Mouse (Mus musculus): ENCODE results near the gene Cops8. TPM values are rescaled to one million over a fixed set of nuclear protein-coding genes. Genes with fewer than 3 reads are reported as not detected.

The Cops8 gene
- polyA plus RNA-seq, 1 experiment from 2014 or later, result 171 TPM

DNA sequence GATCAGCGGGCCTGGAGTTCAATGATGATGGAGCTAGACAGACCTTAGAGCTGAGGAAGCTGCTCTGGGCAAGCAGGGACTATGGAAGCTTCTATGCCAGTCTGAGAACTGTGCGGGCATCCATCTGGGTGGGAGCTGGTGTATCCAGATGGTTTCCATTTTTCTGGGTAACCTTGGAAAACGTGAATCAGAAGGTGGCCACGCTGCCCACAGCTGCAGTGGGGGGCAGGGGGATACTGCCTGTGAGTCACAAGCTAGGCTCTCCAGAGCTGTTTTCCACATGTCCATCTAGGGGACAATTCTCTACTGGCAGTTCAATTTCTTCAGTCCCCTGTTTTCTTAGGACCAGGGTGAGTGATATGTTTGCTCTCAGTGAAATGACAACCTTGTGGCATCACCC lies 49.8 kb downstream of the Cops8 start:
- no peak overlapping the region for H3K4me2 ChIP-seq
- no peak overlapping the region for H3K27ac ChIP-seq
- no peaks in the 10 kb centered on the region for H3K9me3 ChIP-seq
- H3K27me3 ChIP-seq, result no peaks in the 10 kb centered on the region
- H3K4me1 ChIP-seq, result peaks cover 32% of the 10 kb centered on the region
- ATAC-seq (ENCODE audit: insufficient number of reproducible peaks, insufficient read depth, low FRiP score, low TSS enrichment, low read depth), result no peak
- no peak overlapping the region for H3K4me3 ChIP-seq
- no peak overlapping the region for H3K9ac ChIP-seq
- H3K36me3 ChIP-seq, result no peaks in the 10 kb centered on the region
- 61% methylated on average over 4 of the region's 4 CpGs for WGBS

DNA sequence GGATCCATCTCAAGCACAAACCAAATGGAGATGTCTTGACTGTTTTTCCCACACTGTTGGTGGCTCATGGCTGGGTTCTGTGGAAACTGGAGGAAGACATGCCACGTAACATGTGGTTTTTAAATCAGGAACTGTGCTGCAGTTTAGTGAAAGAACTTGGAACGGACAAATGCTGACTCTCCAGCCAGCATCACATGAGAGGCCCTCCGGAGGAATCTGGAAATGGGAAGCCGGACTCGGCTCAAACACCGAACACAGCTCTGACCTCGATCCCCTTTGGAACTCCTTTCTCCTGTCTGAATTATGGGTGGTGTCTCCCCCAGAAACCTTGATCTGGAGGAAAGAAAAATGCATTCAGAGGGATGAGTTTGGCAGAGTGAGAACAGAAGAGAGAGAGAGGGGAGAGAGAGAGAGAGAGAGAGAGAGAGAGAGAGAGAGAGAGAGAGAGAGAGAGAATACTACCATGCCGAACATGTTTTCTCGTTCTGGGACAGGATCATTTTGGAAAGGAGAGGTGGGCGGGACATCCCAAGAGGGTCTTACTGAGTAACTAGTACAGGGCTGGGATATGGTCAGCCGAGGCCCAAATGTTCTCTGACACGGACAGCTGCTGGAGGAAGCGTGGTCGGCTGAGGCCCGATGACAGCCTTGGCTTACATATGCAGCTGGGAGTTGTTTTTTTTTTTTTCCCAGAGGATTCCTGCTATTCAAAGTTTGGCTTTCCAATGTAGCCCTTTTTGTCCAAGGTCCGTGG lies 53.9 kb downstream of the Cops8 start:
- Histone ChIP-seq H3K9ac (no peak overlapping the region), H3K9me3 (no peaks in the 10 kb centered on the region), H3K4me2 (no peak overlapping the region), H3K4me3 (no peak overlapping the region), H3K4me1 (peaks cover 18% of the 10 kb centered on the region), H3K27me3 (no peaks in the 10 kb centered on the region), H3K36me3 (no peaks in the 10 kb centered on the region), H3K27ac (no peak overlapping the region)
- no peak for ATAC-seq (ENCODE audit: insufficient number of reproducible peaks, insufficient read depth, low FRiP score, low TSS enrichment, low read depth)
- WGBS, result 83% methylated on average over 16 of the region's 16 CpGs

DNA sequence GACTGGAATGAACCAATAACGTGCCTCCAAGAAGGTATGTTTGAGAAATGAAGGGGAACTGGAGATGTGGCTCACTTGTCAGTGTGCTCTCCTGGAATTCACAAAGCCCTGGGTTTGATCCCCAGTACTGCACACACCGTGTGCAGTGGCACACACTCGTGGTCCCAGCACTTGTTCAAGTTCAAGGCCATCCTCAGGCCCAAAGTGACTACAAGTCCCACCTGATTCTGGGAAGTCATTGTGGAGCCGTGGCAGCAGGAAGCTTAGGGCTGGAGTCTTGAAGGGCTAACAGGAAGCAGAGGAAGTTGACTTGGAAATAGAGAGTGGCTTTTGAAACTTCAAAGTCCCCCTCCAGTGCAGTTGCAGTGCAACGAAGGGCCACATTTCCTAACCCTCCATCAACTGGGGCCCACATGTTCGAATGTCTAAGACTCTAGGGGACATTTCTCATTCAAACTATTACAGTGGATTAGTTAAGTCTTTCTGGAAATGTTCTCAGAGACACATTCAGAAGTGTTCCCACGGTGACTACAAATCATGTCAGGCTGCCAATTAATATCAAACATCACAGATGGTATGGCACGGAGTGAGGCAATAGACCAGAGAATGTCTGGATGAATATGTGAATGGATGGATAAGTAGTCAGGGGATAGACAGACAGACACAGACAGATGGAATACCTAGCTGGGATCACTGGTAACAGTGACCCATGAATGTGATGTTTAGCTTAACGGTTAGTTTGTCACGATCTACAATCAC lies 54.7 kb downstream of the Cops8 start:
- no peak overlapping the region for H3K4me2 ChIP-seq
- H3K4me3 ChIP-seq, result no peak overlapping the region
- 81% methylated on average over 10 of the region's 10 CpGs for WGBS
- H3K36me3 ChIP-seq, result no peaks in the 10 kb centered on the region
- H3K9me3 ChIP-seq, result no peaks in the 10 kb centered on the region
- H3K4me1 ChIP-seq, result peaks cover 11% of the 10 kb centered on the region
- H3K27me3 ChIP-seq, result no peaks in the 10 kb centered on the region
- H3K27ac ChIP-seq, result no peak overlapping the region
- no peak overlapping the region for H3K9ac ChIP-seq
- no peak for ATAC-seq (ENCODE audit: insufficient number of reproducible peaks, insufficient read depth, low FRiP score, low TSS enrichment, low read depth)

DNA sequence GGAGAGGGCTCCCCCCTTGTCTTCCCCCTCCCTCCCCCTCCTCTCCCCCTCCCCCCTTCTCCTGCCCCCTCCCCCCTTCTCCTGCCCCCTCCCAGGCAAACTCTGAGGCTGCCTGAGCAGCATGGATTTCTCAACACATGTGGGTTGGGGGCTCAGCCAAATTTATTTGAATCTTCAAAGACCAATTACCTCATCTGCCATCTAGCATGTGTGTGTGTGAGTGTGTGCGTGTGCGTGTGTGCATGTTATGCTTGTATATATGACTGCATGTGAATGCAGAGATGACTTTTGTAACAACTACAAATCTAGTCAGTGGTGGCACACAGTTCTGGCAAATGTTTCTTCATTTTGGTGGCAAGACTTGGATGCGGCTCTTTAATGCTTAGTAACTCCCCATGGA lies 55.8 kb downstream of the Cops8 start:
- no peak for ATAC-seq (ENCODE audit: insufficient number of reproducible peaks, insufficient read depth, low FRiP score, low TSS enrichment, low read depth)
- H3K27ac ChIP-seq, result peak overlapping the region; percentile 5; the same call in 1 of the 2 replicates

DNA sequence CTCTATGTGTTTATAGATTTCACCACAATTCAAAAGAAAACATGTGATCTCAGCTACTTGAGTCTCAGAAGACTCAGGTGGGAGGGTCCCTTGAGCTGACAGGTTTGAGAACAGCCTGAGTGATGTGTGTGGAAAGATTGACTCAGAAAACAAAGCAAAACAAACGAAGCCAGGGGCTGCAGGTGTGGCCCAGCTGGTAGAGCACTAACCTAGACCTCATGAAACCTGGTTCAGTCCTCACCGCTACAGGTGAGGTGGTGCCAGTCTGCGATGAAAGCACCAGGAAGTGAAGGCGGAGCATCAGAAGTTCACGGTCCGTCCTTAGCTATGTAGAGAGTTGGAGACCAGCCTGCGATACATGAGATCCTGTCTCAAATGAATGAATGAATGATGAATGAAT lies 57.4 kb downstream of the Cops8 start:
- Histone ChIP-seq H3K9ac (no peak overlapping the region), H3K27me3 (no peaks in the 10 kb centered on the region), H3K27ac (no peak overlapping the region), H3K4me1 (peaks cover 12% of the 10 kb centered on the region), H3K4me2 (no peak overlapping the region), H3K36me3 (no peaks in the 10 kb centered on the region), H3K4me3 (no peak overlapping the region), H3K9me3 (no peaks in the 10 kb centered on the region)
- ATAC-seq (ENCODE audit: insufficient number of reproducible peaks, insufficient read depth, low FRiP score, low TSS enrichment, low read depth), result no peak
- WGBS, result 86% methylated on average over 7 of the region's 7 CpGs

More for the DNA sequence above, 55.8 kb downstream of the Cops8 start:
- Histone ChIP-seq H3K9me3 (no peaks in the 10 kb centered on the region), H3K4me2 (no peak overlapping the region), H3K4me1 (peaks cover 12% of the 10 kb centered on the region), H3K9ac (no peak overlapping the region), H3K27me3 (no peaks in the 10 kb centered on the region), H3K36me3 (no peaks in the 10 kb centered on the region), H3K4me3 (no peak overlapping the region)
- WGBS, result 81% methylated on average over 3 of the region's 3 CpGs

DNA sequence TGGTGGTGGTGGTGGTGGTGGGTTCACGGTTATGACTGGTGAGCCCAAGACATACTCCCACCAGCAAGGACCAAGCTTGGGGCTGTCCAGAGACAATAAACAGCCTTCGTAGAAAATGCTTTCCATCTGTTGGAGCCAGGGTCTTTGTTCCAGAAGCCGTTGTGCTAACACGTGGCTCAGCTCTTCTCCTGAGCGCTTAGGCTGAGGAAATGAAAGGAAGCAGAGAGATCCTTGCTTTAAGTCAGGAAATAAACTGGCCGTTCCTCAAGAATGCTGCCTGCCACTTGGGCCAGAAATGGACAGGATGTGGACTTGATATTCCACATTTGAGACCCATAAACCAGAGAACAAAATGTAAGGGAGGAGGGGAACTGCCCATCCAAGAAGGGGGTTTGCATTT lies 59.7 kb downstream of the Cops8 start:
- no peak overlapping the region for H3K9ac ChIP-seq
- H3K4me1 ChIP-seq, result peaks cover 12% of the 10 kb centered on the region
- H3K9me3 ChIP-seq, result no peaks in the 10 kb centered on the region
- H3K4me3 ChIP-seq, result no peak overlapping the region
- no peaks in the 10 kb centered on the region for H3K36me3 ChIP-seq
- no peak overlapping the region for H3K4me2 ChIP-seq
- ATAC-seq (ENCODE audit: insufficient number of reproducible peaks, insufficient read depth, low FRiP score, low TSS enrichment, low read depth), result no peak
- peak overlapping the region; percentile 29; the same call in 1 of the 2 replicates for H3K27ac ChIP-seq
- WGBS, result 39% methylated on average over 6 of the region's 6 CpGs
- H3K27me3 ChIP-seq, result no peaks in the 10 kb centered on the region

Other genes starting within 250 kb of the Cops8 start
- 108 and 136 TPM in 2 replicates for gene Col6a3, start 241.0 kb downstream of the Cops8 start, polyA plus RNA-seq (2015; fragmentation: Nextera tagmentation; extraction: Ambion mirVana)